Mouse (Mus musculus) myocyte (in vitro differentiated cells): ENCODE results near the gene Pold1. TPM values are rescaled to one million over a fixed set of nuclear protein-coding genes. Genes with fewer than 3 reads are reported as not detected.

ENCODE experiments used
- H3K27me3 ChIP-seq: one replicate; pipeline ENCODE4 v1.6.1; 2011; ENCODE audit not compliant: control insufficient read depth, insufficient read depth, insufficient read length
- H3K36me3 ChIP-seq: one replicate; pipeline ENCODE4 v1.6.1; 2011; ENCODE audit not compliant: control insufficient read depth, insufficient read depth
- H3K4me2 ChIP-seq: one replicate; pipeline ENCODE4 v1.6.1; 2011; ENCODE audit warnings: low read depth, control low read depth
- H3K4me3 ChIP-seq: one replicate; pipeline ENCODE4 v1.5.1; 2011; ENCODE audit warnings: mild to moderate bottlenecking, control low read depth, moderate library complexity
- H3K79me2 ChIP-seq: one replicate; pipeline ENCODE4 v1.6.1; 2011; ENCODE audit not compliant: control insufficient read depth, insufficient read depth
- H3ac ChIP-seq: one replicate; pipeline ENCODE4 v1.6.1; 2011; ENCODE audit not compliant: control insufficient read depth, insufficient read length
- CEBPB ChIP-seq: IDR thresholded peaks from 2 replicates; pipeline ENCODE4 v1.6.1; 2011; ENCODE audit warnings: mild to moderate bottlenecking, moderate library complexity; ENCODE audit not compliant: poor library complexity, insufficient read depth, severe bottlenecking
- E2F4 ChIP-seq: IDR thresholded peaks from one replicate; pipeline ENCODE4 v1.6.1; 2011; ENCODE audit warnings: mild to moderate bottlenecking, control low read depth, moderate library complexity; ENCODE audit not compliant: insufficient read depth
- MAX ChIP-seq: IDR thresholded peaks from one replicate; pipeline ENCODE4 v1.6.1; 2011; ENCODE audit warnings: low read depth, mild to moderate bottlenecking, control low read depth
- MYOD1 ChIP-seq, 3 experiments: IDR thresholded peaks; one replicate each; pipeline ENCODE4 v1.6.1; 2011; ENCODE audit warnings: control low read depth in 2 of 3, low read depth in 2 of 3, mild to moderate bottlenecking in 2 of 3, moderate library complexity in 1 of 3; ENCODE audit not compliant: insufficient read length in 2 of 3, control insufficient read depth in 1 of 3
- MYOG ChIP-seq, 3 experiments: IDR thresholded peaks; one replicate each; pipeline ENCODE4 v1.6.1; 2011; ENCODE audit warnings: control low read depth in 2 of 3, low read depth in 2 of 3, mild to moderate bottlenecking in 2 of 3; ENCODE audit not compliant: insufficient read length in 2 of 3, control insufficient read depth in 1 of 3, insufficient read depth in 1 of 3
- POLR2A ChIP-seq: IDR thresholded peaks from one replicate; pipeline ENCODE4 v1.6.1; 2011; ENCODE audit warnings: low read depth, mild to moderate bottlenecking, control low read depth, moderate library complexity; ENCODE audit not compliant: insufficient read length
- POLR2AphosphoS2 ChIP-seq: IDR thresholded peaks from one replicate; pipeline ENCODE4 v1.6.1; 2011; ENCODE audit warnings: low read depth, control low read depth; ENCODE audit not compliant: insufficient read length
- REST ChIP-seq: IDR thresholded peaks from one replicate; pipeline ENCODE4 v1.6.1; 2011; ENCODE audit warnings: mild to moderate bottlenecking, control low read depth, moderate library complexity; ENCODE audit not compliant: insufficient read depth, insufficient read length
- SRF ChIP-seq: IDR thresholded peaks from one replicate; pipeline ENCODE4 v1.6.1; 2011; ENCODE audit warnings: low read depth; ENCODE audit not compliant: control insufficient read depth, insufficient read length
- TCF12 ChIP-seq: IDR thresholded peaks from one replicate; pipeline ENCODE4 v1.6.1; 2011; ENCODE audit warnings: mild to moderate bottlenecking, control low read depth; ENCODE audit not compliant: poor library complexity, insufficient read depth, severe bottlenecking
- TCF3 ChIP-seq: IDR thresholded peaks from one replicate; pipeline ENCODE4 v1.6.1; 2011; ENCODE audit warnings: low read depth, control low read depth; ENCODE audit not compliant: insufficient read length
- USF1 ChIP-seq: IDR thresholded peaks from one replicate; pipeline ENCODE4 v1.6.1; 2011; ENCODE audit warnings: low read depth, mild to moderate bottlenecking, control low read depth, moderate library complexity
- polyA plus RNA-seq: library from polyadenylated mRNA; unstranded; fragments of >200 nt; fragmentation: generic; extraction: Trizol; gene quantifications from one replicate; pipeline ENCODE4 v1.2.1, GENCODE M21; 2012; ENCODE audit warnings: missing spikeins

The Pold1 gene
- polyA plus RNA-seq, 1 experiment, result 23.9 TPM

DNA sequence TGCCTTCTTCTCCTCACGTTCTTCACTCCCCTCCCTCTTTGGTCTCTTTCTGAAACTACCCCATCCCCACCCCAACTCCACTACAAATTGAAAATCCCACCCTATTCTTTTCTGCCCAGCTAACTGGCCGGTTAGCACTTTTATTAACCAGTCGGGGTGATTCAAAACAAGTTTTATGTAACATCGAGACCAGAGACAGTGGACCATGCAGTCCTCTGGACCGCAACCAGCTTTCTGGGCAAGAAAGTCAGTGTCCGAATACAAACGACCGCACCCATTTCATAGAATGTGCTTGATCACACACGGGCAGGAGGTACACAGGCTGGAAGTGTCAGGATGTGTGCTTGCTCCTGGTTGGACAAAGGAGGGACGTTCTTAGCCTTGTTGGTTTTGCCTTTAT lies 15.8 kb upstream of the Pold1 start:
- no peak for TF ChIP-seq MAX
- TF ChIP-seq REST, result no peak
- no peak for TF ChIP-seq MYOG (IDR thresholded peaks at IDR 0.05; ENCODE audit: control insufficient read depth in 1 of 3, insufficient read depth in 1 of 3, insufficient read length in 2 of 3, low read depth in 2 of 3)
- TF ChIP-seq POLR2AphosphoS2, result no peak
- TF ChIP-seq TCF3, result no peak
- TF ChIP-seq CEBPB, result no peak
- no peak for TF ChIP-seq SRF
- TF ChIP-seq USF1, result no peak
- TF ChIP-seq E2F4, result no peak
- no peak overlapping the region for H3ac ChIP-seq
- H3K36me3 ChIP-seq, result no peaks in the 10 kb centered on the region

DNA sequence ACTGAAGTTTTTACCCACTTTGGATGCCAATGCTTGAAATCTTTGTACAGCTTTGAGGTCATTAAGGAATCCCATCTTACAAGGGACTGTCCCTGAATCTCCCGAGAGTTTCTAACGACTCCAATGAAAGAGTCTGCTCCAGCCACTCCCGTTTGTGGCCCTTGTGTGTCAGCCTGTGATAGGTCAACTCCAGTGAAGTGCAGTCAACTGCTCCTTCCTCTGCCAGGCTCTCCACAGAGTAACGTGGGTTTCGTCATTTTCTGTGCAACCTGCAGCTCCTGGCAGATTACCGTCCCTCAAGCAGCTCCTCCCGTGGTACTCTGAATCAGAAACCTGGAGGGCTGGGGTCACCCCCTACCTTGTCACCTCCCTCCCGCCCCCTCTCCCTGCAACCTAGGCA lies 14.6 kb upstream of the Pold1 start:
- no peaks in the 10 kb centered on the region for H3K79me2 ChIP-seq
- H3K4me3 ChIP-seq, result no peak overlapping the region
- H3K36me3 ChIP-seq, result no peaks in the 10 kb centered on the region
- no peak for TF ChIP-seq MYOD1 (IDR thresholded peaks at IDR 0.05; ENCODE audit: control insufficient read depth in 1 of 3, insufficient read length in 2 of 3, low read depth in 2 of 3)
- no peak overlapping the region for H3ac ChIP-seq
- peaks cover 21% of the 10 kb centered on the region for H3K27me3 ChIP-seq
- no peak overlapping the region for H3K4me2 ChIP-seq

More for the DNA sequence above, 15.8 kb upstream of the Pold1 start:
- Histone ChIP-seq H3K79me2 (no peaks in the 10 kb centered on the region), H3K27me3 (peaks cover 21% of the 10 kb centered on the region), H3K4me3 (no peak overlapping the region), H3K4me2 (no peak overlapping the region)

DNA sequence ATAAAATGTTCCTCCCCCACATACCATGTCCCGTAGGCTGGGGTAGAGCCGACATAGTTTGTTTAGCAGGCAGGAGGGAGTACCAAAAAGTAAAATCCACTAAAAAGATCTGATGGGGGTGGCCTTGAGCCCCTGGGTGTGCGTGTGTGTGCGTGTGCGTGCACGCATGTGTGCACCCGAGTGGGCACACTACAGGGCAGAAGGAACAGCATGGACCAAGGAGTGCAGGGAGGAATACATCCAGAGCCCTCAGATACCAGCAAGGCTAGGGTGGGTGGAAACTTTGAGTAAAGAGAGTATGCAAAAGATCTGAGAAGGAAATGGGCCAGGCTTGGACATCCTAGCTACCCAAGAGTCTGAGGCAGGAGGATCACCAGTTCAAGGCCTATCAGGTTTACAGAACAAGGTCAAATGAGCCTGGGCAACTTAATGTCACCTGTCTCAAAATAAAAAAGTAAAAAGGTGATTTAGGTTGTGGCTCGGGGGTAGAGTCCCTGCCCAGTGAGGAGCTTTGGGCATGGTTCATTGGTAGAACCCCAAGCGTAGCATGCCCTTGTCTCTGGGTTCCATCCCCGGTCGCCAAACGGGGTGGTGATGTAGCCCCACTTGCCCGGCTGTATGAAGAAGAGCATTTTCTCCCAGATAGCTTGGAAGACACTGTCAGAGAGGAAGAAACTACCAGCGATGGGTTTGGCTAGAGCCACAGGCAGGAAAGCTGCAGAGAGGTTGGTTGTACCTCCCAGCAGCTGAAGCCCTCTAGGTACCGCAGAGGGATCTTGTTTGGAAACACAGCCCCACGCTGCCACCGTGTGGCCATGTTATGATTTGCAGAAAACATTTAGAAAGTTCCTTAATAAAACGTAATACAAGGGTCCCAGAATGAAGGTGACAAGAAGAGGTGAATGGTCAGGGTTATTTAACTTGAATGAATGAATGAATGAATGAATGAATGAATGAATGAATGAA lies 12.1 kb upstream of the Pold1 start:
- H3K4me2 ChIP-seq, result no peak overlapping the region
- peaks cover 20% of the 10 kb centered on the region for H3K27me3 ChIP-seq
- H3K4me3 ChIP-seq, result no peak overlapping the region
- H3K36me3 ChIP-seq, result no peaks in the 10 kb centered on the region
- H3ac ChIP-seq, result no peak overlapping the region
- TF ChIP-seq MYOG (IDR thresholded peaks at IDR 0.05; ENCODE audit: control insufficient read depth in 1 of 3, insufficient read depth in 1 of 3, insufficient read length in 2 of 3, low read depth in 2 of 3) (no peak), E2F4 (no peak), REST (no peak), TCF12 (no peak), SRF (no peak), MAX (no peak), POLR2A (no peak), MYOD1 (IDR thresholded peaks at IDR 0.05; ENCODE audit: control insufficient read depth in 1 of 3, insufficient read length in 2 of 3, low read depth in 2 of 3) (no peak), POLR2AphosphoS2 (no peak), USF1 (no peak), TCF3 (no peak), CEBPB (no peak)
- no peaks in the 10 kb centered on the region for H3K79me2 ChIP-seq

DNA sequence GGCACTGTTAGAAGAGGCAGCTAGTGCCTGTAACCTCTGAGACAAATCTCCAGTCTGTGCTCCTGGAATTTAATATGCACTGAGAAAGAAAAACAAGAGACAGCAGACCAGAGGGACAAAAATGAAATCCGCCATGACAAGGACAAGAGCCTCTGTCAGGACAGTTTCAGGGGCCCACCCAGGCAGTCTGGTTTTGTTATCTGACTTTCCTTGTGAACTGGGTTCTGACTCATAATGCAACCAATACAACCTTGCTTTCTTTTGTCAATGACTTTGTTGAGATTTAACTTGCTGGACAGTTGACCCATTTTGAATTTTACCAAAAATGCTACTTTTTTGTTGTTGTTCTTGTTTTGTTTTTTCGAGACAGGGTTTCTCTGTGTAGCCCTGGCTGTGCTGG lies 9.0 kb upstream of the Pold1 start:
- Histone ChIP-seq H3K4me3 (no peak overlapping the region), H3K27me3 (peaks cover 4% of the 10 kb centered on the region), H3K79me2 (peaks cover 3% of the 10 kb centered on the region), H3ac (no peak overlapping the region), H3K36me3 (no peaks in the 10 kb centered on the region), H3K4me2 (no peak overlapping the region)
- TF ChIP-seq POLR2A (no peak), POLR2AphosphoS2 (no peak), TCF12 (no peak), MYOG (IDR thresholded peaks at IDR 0.05; ENCODE audit: control insufficient read depth in 1 of 3, insufficient read depth in 1 of 3, insufficient read length in 2 of 3, low read depth in 2 of 3) (no peak), E2F4 (no peak), MAX (no peak), USF1 (no peak), REST (no peak), MYOD1 (IDR thresholded peaks at IDR 0.05; ENCODE audit: control insufficient read depth in 1 of 3, insufficient read length in 2 of 3, low read depth in 2 of 3) (no peak), CEBPB (no peak), SRF (no peak), TCF3 (no peak)

DNA sequence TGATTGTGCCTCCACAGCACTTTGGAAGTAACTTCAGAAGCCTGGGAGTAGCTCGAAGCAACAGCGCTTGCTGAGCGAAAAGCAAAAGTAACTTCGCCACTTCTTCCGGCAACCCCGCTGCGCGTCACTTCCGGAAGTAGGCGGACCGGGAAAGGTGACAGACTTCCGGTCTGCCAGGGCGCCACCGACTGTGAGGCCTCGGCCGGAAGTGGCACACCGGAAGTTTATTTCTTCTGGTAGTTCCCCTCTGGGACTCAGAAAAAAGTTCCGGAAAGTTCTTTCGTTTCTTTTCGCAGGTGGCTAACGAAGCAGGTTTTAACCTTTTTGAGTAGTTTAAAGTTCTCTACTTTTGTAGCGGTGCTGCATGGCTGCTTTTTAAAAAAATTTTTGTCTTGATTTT lies 5.2 kb upstream of the Pold1 start, which contains the start of gene Nr1h2:
Gene Nr1h2, minus strand, starts transcription at position 126 of the 400 bp plus-strand sequence.
- Histone ChIP-seq H3K36me3 (no peaks in the 10 kb centered on the region), H3ac (peak within 1 kb of the TSS; percentile 45), H3K27me3 (no peaks in the 10 kb centered on the region), H3K4me2 (peak within 1 kb of the TSS; percentile 83), H3K79me2 (peaks cover 6% of the 10 kb centered on the region), H3K4me3 (peak within 1 kb of the TSS; percentile 70)
- TF ChIP-seq POLR2AphosphoS2, result peak; percentile 35
- TF ChIP-seq POLR2A, result no peak
